ENCODE assay signal across 13 mouse cellular contexts in genomic region chr13:55847805-55848204, GRCm38 (mm10). TPM values are rescaled to one million over a fixed set of nuclear protein-coding genes. Genes with fewer than 3 reads are reported as not detected.
A peak's percentile ranks its signal among the peaks of the same experiment; 100 is the strongest.
DNase-seq lines count a peak whose midpoint lies in the region; ATAC-seq and TF ChIP-seq lines count a peak whose summit lies in the region.
"Had no signal": no experiment of that assay in that cellular context is flagged by ENCODE, and none has a peak within 500 bp of the region (broad histone marks: within the 10 kb centered on the region; RNA-seq: fewer than 3 reads in every experiment).

No protein-coding gene starts in this region.

- DNase-seq in heart, adult 11 months = peak; percentile 81
- DNase-seq in heart, adult 2 months = no peak
- no peak for DNase-seq in liver, embryonic 11.5 days (ENCODE audit: low spot score)
- no peak for DNase-seq in liver
- peak; percentile 35 to 41 for DNase-seq in lung, postnatal 4 days
- DNase-seq in adrenal gland, postnatal 36 days = no peak
- no peak for DNase-seq in left cerebral cortex, postnatal 25 days (ENCODE audit: low spot score in 2 of 2)
- DNase-seq: adrenal gland, postnatal 14 days; cerebellum, adult 9-10 months; gastrocnemius, postnatal 36 days had no signal

- H3K4me1 ChIP-seq in heart, adult 2 months (ENCODE audit: control insufficient read depth, insufficient read depth, low read length) = no peaks in the 10 kb centered on the region; the same call in 1 of the 2 replicates
- H3K4me1 ChIP-seq in liver, embryonic 11.5 days (replicated peaks; ENCODE audit: control insufficient read depth, insufficient read depth, low read length) = peaks cover 5% of the 10 kb centered on the region; the same call in 1 of the 2 replicates
- H3K4me1 ChIP-seq in intestine, embryonic 15.5 days (replicated peaks) = peaks cover 21% of the 10 kb centered on the region

- no peak overlapping the region for H3K27ac ChIP-seq in heart, adult 2 months
- H3K27ac ChIP-seq in liver, embryonic 11.5 days (ENCODE audit: low read depth, low read length) = no peak overlapping the region
- no peak overlapping the region for H3K27ac ChIP-seq in intestine, embryonic 15.5 days

- H3K79me2 ChIP-seq in heart, adult 2 months (replicated peaks; ENCODE audit: control insufficient read depth, insufficient read depth, low read length) = no peaks in the 10 kb centered on the region

- H3K36me3 ChIP-seq in heart, adult 2 months (ENCODE audit: control insufficient read depth, insufficient read depth, low read length) = no peaks in the 10 kb centered on the region
- no peaks in the 10 kb centered on the region for H3K36me3 ChIP-seq in liver, embryonic 11.5 days (ENCODE audit: control insufficient read depth, insufficient read depth, low read length)
- no peaks in the 10 kb centered on the region for H3K36me3 ChIP-seq in intestine, embryonic 15.5 days

- TF ChIP-seq EP300 in heart, adult 2 months (IDR thresholded peaks at IDR 0.05; ENCODE audit: insufficient read depth, low read depth, low read length) = no peak

- H3K9ac ChIP-seq in heart, adult 2 months (ENCODE audit: low read depth, low read length) = no peak overlapping the region
- no peak overlapping the region for H3K9ac ChIP-seq in liver, embryonic 11.5 days (ENCODE audit: low read depth, low read length)
- no peak overlapping the region for H3K9ac ChIP-seq in intestine, embryonic 15.5 days

- WGBS in heart, adult 2 months = 29% methylated on average over 10 of the region's 10 CpGs
- 31% methylated on average over 10 of the region's 10 CpGs for WGBS in liver, embryonic 11.5 days
- WGBS in intestine, embryonic 15.5 days = 10% methylated on average over 10 of the region's 10 CpGs

- ATAC-seq in liver, embryonic 11.5 days (replicated peaks; ENCODE audit: low FRiP score) = no peak
- peak; percentile 46 for ATAC-seq in intestine, embryonic 15.5 days

- H3K4me3 ChIP-seq in heart, adult 2 months = no peak overlapping the region
- no peak overlapping the region for H3K4me3 ChIP-seq in liver, embryonic 11.5 days (ENCODE audit: low read depth, low read length)
- no peak overlapping the region for H3K4me3 ChIP-seq in intestine, embryonic 15.5 days (replicated peaks)

- no peak for TF ChIP-seq POLR2A in heart, adult 2 months (IDR thresholded peaks at IDR 0.05; ENCODE audit: insufficient read depth, low read depth, low read length)

- intact Hi-C loops in heart, adult 2 months (cut with DNase I) = no loop called here
- intact Hi-C loops in left cerebral cortex, postnatal 25 days (cut with DNase I) = no loop called here

- no peaks in the 10 kb centered on the region; the same call in 1 of the 2 replicates for H3K27me3 ChIP-seq in heart, adult 2 months (ENCODE audit: control insufficient read depth, insufficient read depth, low read length)
- peaks cover 15% of the 10 kb centered on the region; the same call in 1 of the 2 replicates for H3K27me3 ChIP-seq in liver, embryonic 11.5 days (replicated peaks; ENCODE audit: control insufficient read depth, insufficient read depth, low read length)
- H3K27me3 ChIP-seq in intestine, embryonic 15.5 days (replicated peaks) = peaks cover 20% of the 10 kb centered on the region

- TF ChIP-seq CTCF in heart, adult 2 months (IDR thresholded peaks at IDR 0.05) = no peak

- peaks cover 4% of the 10 kb centered on the region; the same call in 1 of the 2 replicates for H3K9me3 ChIP-seq in liver, embryonic 11.5 days (ENCODE audit: control insufficient read depth, low read length)
- H3K9me3 ChIP-seq in intestine, embryonic 15.5 days = no peaks in the 10 kb centered on the region

- peak overlapping the region; percentile 2 for H3K4me2 ChIP-seq in liver, embryonic 11.5 days
- H3K4me2 ChIP-seq in intestine, embryonic 15.5 days (replicated peaks) = peak overlapping the region; percentile 28

RNA-seq across cellular contexts. Expression of gene Pitx1, which starts 11.8 kb away (rescaled TPM):
- total RNA-seq in heart, adult 2 months (2021) = not detected
- 0.06 TPM in 1 of 2 replicates, not detected in the other for polyA plus RNA-seq in heart, adult 2 months (2012; rRNA removed)
- 6.3 and 6.8 TPM in 2 replicates for polyA plus RNA-seq in liver, embryonic 11.5 days (2014; fragmentation: Nextera tagmentation; extraction: Ambion mirVana)
- 15.2 and 18.4 TPM in 2 replicates for polyA plus RNA-seq in intestine, embryonic 15.5 days (2015; fragmentation: Nextera tagmentation; extraction: Ambion mirVana)
- total RNA-seq in adrenal gland, postnatal 36 days (2021) = not detected
- not detected for total RNA-seq in left cerebral cortex, postnatal 25 days (2021)
- total RNA-seq: adrenal gland, postnatal 14 days; layer of hippocampus, adult 8-10 months; liver, adult 2 months had no signal
- polyA plus RNA-seq: liver, adult 2 months had no signal

Comparison
In these comparisons a context has a peak if more than half of its experiments do, and no peak if none do; other contexts are left out.
1. DNase-seq: peak in heart, adult 11 months (single experiment) and lung, postnatal 4 days (2 of 2); none in heart, adult 2 months (0 of 2), liver, embryonic 11.5 days (single experiment), liver (single experiment), adrenal gland, postnatal 36 days (0 of 2) and left cerebral cortex, postnatal 25 days (0 of 2).